Mouse (Mus musculus) CH12.LX (cell line): ENCODE measurements around the gene Maml1. TPM values are rescaled to one million over a fixed set of nuclear protein-coding genes. Genes with fewer than 3 reads are reported as not detected.

Experiments
- DNase-seq: peaks from one replicate; pipeline ENCODE4 v3.0.0-alpha.2; 2013; ENCODE audit errors: extremely low read depth
- H3K27ac ChIP-seq: 2 replicates; pipeline ENCODE4 v1.5.1; 2012; ENCODE audit warnings: low read depth, mild to moderate bottlenecking, control low read depth, moderate library complexity; ENCODE audit not compliant: insufficient read depth
- H3K27me3 ChIP-seq: replicated peaks from 2 replicates; pipeline ENCODE3; 2012; ENCODE audit warnings: inconsistent platforms
- H3K36me3 ChIP-seq, 2 experiments: replicated peaks in 1 of 2; 2 replicates each; pipeline versions ENCODE3 to v1.6.1; 2012; ENCODE audit warnings: inconsistent platforms in 1 of 2, low read length in 1 of 2, mild to moderate bottlenecking in 1 of 2, mixed read lengths in 1 of 2, moderate library complexity in 1 of 2; ENCODE audit not compliant: control insufficient read depth in 1 of 2, insufficient read depth in 1 of 2
- H3K4me1 ChIP-seq, 2 experiments: 2 replicates each; pipeline ENCODE4 v1.6.1; 2012; ENCODE audit warnings: inconsistent platforms in 1 of 2, moderate library complexity in 1 of 2; ENCODE audit not compliant: insufficient read depth in 2 of 2, control insufficient read depth in 1 of 2
- H3K4me2 ChIP-seq: 2 replicates; pipeline ENCODE4 v1.6.1; 2012; ENCODE audit warnings: low read depth, mild to moderate bottlenecking, control low read depth; ENCODE audit not compliant: poor library complexity, insufficient read depth, severe bottlenecking
- H3K4me3 ChIP-seq, 3 experiments: fragments of 150-350 bp in 1 of 3; sonication (generic) in 1 of 3; replicated peaks in 1 of 3; 2 replicates each; pipeline versions ENCODE3 to v1.5.1; 2011 to 2012; ENCODE audit warnings: low read depth in 2 of 3, low read length in 2 of 3, mild to moderate bottlenecking in 2 of 3, moderate library complexity in 2 of 3, control low read depth in 1 of 3, improper control_type of control experiment in 1 of 3, inconsistent platforms in 1 of 3, mixed read lengths in 1 of 3; ENCODE audit not compliant: poor library complexity in 1 of 3
- H3K79me2 ChIP-seq: replicated peaks from 2 replicates; pipeline ENCODE4 v1.6.1; 2012; ENCODE audit warnings: mild to moderate bottlenecking, moderate library complexity; ENCODE audit not compliant: control insufficient read depth, poor library complexity, insufficient read depth, severe bottlenecking; ENCODE audit errors: extremely low read depth
- H3K9ac ChIP-seq: 2 replicates; pipeline ENCODE4 v1.6.1; 2012; ENCODE audit warnings: low read depth, mild to moderate bottlenecking, control low read depth, moderate library complexity; ENCODE audit not compliant: insufficient read depth
- H3K9me3 ChIP-seq: replicated peaks from 2 replicates; pipeline ENCODE3; 2012; ENCODE audit warnings: low read length, inconsistent platforms, mixed read lengths
- BHLHE40 ChIP-seq: IDR thresholded peaks from 2 replicates; pipeline ENCODE4 v1.6.1; 2011; ENCODE audit warnings: mild to moderate bottlenecking, low read depth, low read length, improper control_type of control experiment
- CHD1 ChIP-seq: IDR thresholded peaks from 2 replicates; pipeline ENCODE4 v1.6.1; 2012; ENCODE audit warnings: low read depth, low read length, improper control_type of control experiment, inconsistent platforms
- CTCF ChIP-seq, 2 experiments: IDR thresholded peaks in 1 of 2; conservative IDR thresholded peaks in 1 of 2; 2 replicates each; pipeline ENCODE4 v1.5.1; 2011 to 2012; ENCODE audit warnings: low read depth in 2 of 2, low read length in 2 of 2, improper control_type of control experiment in 1 of 2, inconsistent platforms in 1 of 2, mild to moderate bottlenecking in 1 of 2, moderate library complexity in 1 of 2
- E2F4 ChIP-seq: IDR thresholded peaks from 2 replicates; pipeline ENCODE4 v1.6.1; 2011; ENCODE audit warnings: low read depth, low read length, improper control_type of control experiment; ENCODE audit not compliant: insufficient replicate concordance
- ELF1 ChIP-seq: IDR thresholded peaks from 2 replicates; pipeline ENCODE4 v1.6.1; 2014; ENCODE audit warnings: low read depth, mild to moderate bottlenecking, inconsistent platforms, low read length, improper control_type of control experiment
- ETS1 ChIP-seq: conservative IDR thresholded peaks from 2 replicates; pipeline ENCODE4 v1.6.1; 2012; ENCODE audit warnings: low read depth, mild to moderate bottlenecking, inconsistent platforms, low read length, improper control_type of control experiment, moderate library complexity
- IRF4 ChIP-seq: IDR thresholded peaks from 2 replicates; pipeline ENCODE4 v1.6.1; 2014; ENCODE audit warnings: low read depth, mild to moderate bottlenecking, inconsistent platforms, low read length, improper control_type of control experiment
- JUN ChIP-seq: IDR thresholded peaks from 2 replicates; pipeline ENCODE4 v1.6.1; 2011; ENCODE audit warnings: low read depth, mild to moderate bottlenecking, low read length, improper control_type of control experiment, moderate library complexity; ENCODE audit not compliant: insufficient read depth
- MAFK ChIP-seq: IDR thresholded peaks from 2 replicates; pipeline ENCODE4 v1.6.1; 2011; ENCODE audit warnings: low read length, improper control_type of control experiment; ENCODE audit not compliant: insufficient replicate concordance
- MAX ChIP-seq: IDR thresholded peaks from 2 replicates; pipeline ENCODE4 v1.6.1; 2011; ENCODE audit warnings: low read length, improper control_type of control experiment
- MAZ ChIP-seq: IDR thresholded peaks from 2 replicates; pipeline ENCODE4 v1.6.1; 2012; ENCODE audit warnings: low read depth, mild to moderate bottlenecking, inconsistent platforms, low read length, improper control_type of control experiment, moderate library complexity
- MEF2A ChIP-seq: IDR thresholded peaks from 2 replicates; pipeline ENCODE4 v1.6.1; 2014; ENCODE audit warnings: low read depth, mild to moderate bottlenecking, inconsistent platforms, low read length, improper control_type of control experiment, borderline replicate concordance
- POLR2A ChIP-seq: IDR thresholded peaks from 2 replicates; pipeline ENCODE4 v1.6.1; 2011; ENCODE audit warnings: low read depth, mild to moderate bottlenecking, improper control_type of control experiment, low read length
- POLR2AphosphoS2 ChIP-seq: IDR thresholded peaks from 2 replicates; pipeline ENCODE4 v1.6.1; 2011; ENCODE audit warnings: low read depth, low read length, improper control_type of control experiment
- RCOR1 ChIP-seq: conservative IDR thresholded peaks from 2 replicates; pipeline ENCODE4 v1.6.1; 2012; ENCODE audit warnings: low read depth, mild to moderate bottlenecking, inconsistent platforms, low read length, improper control_type of control experiment
- SIN3A ChIP-seq: IDR thresholded peaks from 2 replicates; pipeline ENCODE4 v1.6.1; 2012; ENCODE audit warnings: low read length, improper control_type of control experiment, inconsistent platforms
- SMC3 ChIP-seq: IDR thresholded peaks from 2 replicates; pipeline ENCODE4 v1.6.1; 2011; ENCODE audit warnings: low read depth, low read length, improper control_type of control experiment
- ZC3H11A ChIP-seq: IDR thresholded peaks from 2 replicates; pipeline ENCODE4 v1.6.1; 2012; ENCODE audit warnings: low read depth, mild to moderate bottlenecking, inconsistent platforms, low read length, improper control_type of control experiment
- ZKSCAN1 ChIP-seq: IDR thresholded peaks from 2 replicates; pipeline ENCODE4 v1.6.1; 2012; ENCODE audit warnings: low read depth, inconsistent platforms, low read length, improper control_type of control experiment, borderline replicate concordance
- ZNF384 ChIP-seq: IDR thresholded peaks from 2 replicates; pipeline ENCODE4 v1.6.1; 2012; ENCODE audit warnings: low read depth, low read length, improper control_type of control experiment, inconsistent platforms
- dilution Hi-C: fragments of 300-500 bp; cut with MboI; formaldehyde crosslinking; loops from 2 replicates; pipeline ENCODE4 v1.14.3; 2020; ENCODE audit warnings: low sequenced_read_pairs; ENCODE audit not compliant: extremely low pct_unique_long_range_greater_than_20kb, extremely low pct_ligation_motif_present
- in situ Hi-C: fragments of 300-500 bp; cut with MboI; formaldehyde crosslinking; loops from 3 replicates; pipeline ENCODE4 v1.14.3; 2019; ENCODE audit warnings: low sequenced_read_pairs, low pct_ligation_motif_present, low pct_unique_long_range_greater_than_20kb, mixed read lengths
- polyA plus RNA-seq: library from polyadenylated mRNA; unstranded; fragments of >175 nt; gene quantifications from 2 replicates; pipeline ENCODE4 v1.2.1, GENCODE M21; 2012; ENCODE audit warnings: low read depth; ENCODE audit not compliant: insufficient read length
- total RNA-seq, 2 experiments: library from RNA; depleted of rRNA; stranded (reverse); fragments of 300-350 nt in 1 of 2; fragments of >200 nt in 1 of 2; gene quantifications; 2 replicates each; pipeline ENCODE4 v1.2.3; 2012 to 2014

Gene Maml1
- total and polyA plus RNA-seq, 3 experiments, result 2.2 to 9.7 (median 5.4) TPM

DNA sequence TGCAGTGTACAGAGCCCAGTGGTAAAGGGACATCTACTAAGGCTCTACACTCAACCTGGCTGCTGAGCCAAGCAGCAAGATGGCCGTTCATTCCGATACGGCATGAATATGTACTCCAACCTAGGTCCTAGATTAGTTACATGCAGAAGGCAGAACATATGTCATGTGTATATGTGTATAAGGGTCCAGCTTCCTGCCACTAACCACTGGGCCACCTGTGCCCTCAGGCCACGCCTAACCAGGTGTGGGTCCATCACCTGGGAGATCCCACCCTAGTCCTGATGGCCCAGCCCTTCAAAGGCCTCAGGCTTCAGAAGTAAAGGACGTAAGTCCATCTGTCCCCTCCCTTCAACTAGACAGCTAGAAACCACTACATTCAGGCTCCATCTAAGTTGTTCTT, 84.1 kb downstream of the Maml1 start:
- H3K9ac ChIP-seq, result peak overlapping the region; percentile 8
- in situ Hi-C loops, result no loop called here
- DNase-seq, result no peak
- TF ChIP-seq ELF1, result no peak
- TF ChIP-seq MAZ, result no peak
- TF ChIP-seq, all 38 proteins: peak for 0
- no peaks in the 10 kb centered on the region for H3K27me3 ChIP-seq
- dilution Hi-C loops, result no loop called here
- no peak overlapping the region for H3K27ac ChIP-seq
- peaks cover 66% of the 10 kb centered on the region for H3K79me2 ChIP-seq
- H3K4me3 ChIP-seq, result peak overlapping the region in 1 of 3 experiments; percentile 58
- peak overlapping the region; percentile 85 for H3K4me2 ChIP-seq
- H3K9me3 ChIP-seq, result no peaks in the 10 kb centered on the region
- peaks cover 55 to 58% of the 10 kb centered on the region in 2 experiments for H3K36me3 ChIP-seq
- peaks cover 23 to 60% of the 10 kb centered on the region in 2 experiments for H3K4me1 ChIP-seq

- Histone ChIP-seq H3K36me3 (peaks cover 62 to 65% of the 10 kb centered on the region in 2 experiments), H3K9ac (0 out of 2 replicates have a peak overlapping the region, but pooled peaks have one; percentile 8), H3K9me3 (no peaks in the 10 kb centered on the region), H3K4me3 (peak overlapping the region in 1 of 3 experiments; percentile 58), H3K4me2 (peak overlapping the region; percentile 85; the same call in 1 of the 2 replicates), H3K27ac (no peak overlapping the region), H3K79me2 (peaks cover 66% of the 10 kb centered on the region), H3K27me3 (no peaks in the 10 kb centered on the region), H3K4me1 (peaks cover 18 to 53% of the 10 kb centered on the region in 2 experiments)
- DNase-seq, result no peak
- TF ChIP-seq CHD1 (no peak), SIN3A (no peak), POLR2AphosphoS2 (no peak), ZKSCAN1 (no peak), E2F4 (no peak), MEF2A (no peak), RCOR1 (no peak)
- dilution Hi-C loops, result no loop called here
- in situ Hi-C loops, result no loop called here
Observed at GRCm38 (mm10) chr11:50207344-50207743, 84.8 kb downstream of the Maml1 start.

GRCm38 (mm10) chr11:50206037-50206436, 86.1 kb downstream of the Maml1 start:
- Histone ChIP-seq H3K9ac (no peak overlapping the region), H3K27me3 (no peaks in the 10 kb centered on the region)
- TF ChIP-seq BHLHE40 (no peak), MAFK (no peak), POLR2A (no peak; the same call in 1 of the 2 replicates), SMC3 (no peak), ZC3H11A (no peak), IRF4 (no peak), ELF1 (no peak), MAX (no peak), JUN (no peak), CTCF (conservative IDR thresholded peaks at IDR 0.05 in 1 of 2, IDR thresholded peaks at IDR 0.05 in 1 of 2; ENCODE audit: low read depth in 2 of 2, low read length in 2 of 2) (no peak), ETS1 (no peak), RCOR1 (no peak), ZNF384 (no peak)
- TF ChIP-seq, all 38 proteins: peak for 0
- Histone ChIP-seq H3K27ac (no peak overlapping the region), H3K9me3 (no peaks in the 10 kb centered on the region), H3K4me1 (peaks cover 16 to 41% of the 10 kb centered on the region in 2 experiments), H3K79me2 (peaks cover 66% of the 10 kb centered on the region), H3K36me3 (peaks cover 74 to 78% of the 10 kb centered on the region in 2 experiments), H3K4me2 (peak overlapping the region; percentile 9; the same call in 1 of the 2 replicates), H3K4me3 (no peak overlapping the region)
- no peak for DNase-seq
- dilution Hi-C loops (no loop called here), in situ Hi-C loops (no loop called here)
